Mouse (Mus musculus): Measurements from ENCODE around the gene Itga6. TPM values are rescaled to one million over a fixed set of nuclear protein-coding genes. Genes with fewer than 3 reads are reported as not detected.

The Itga6 gene
- total and polyA plus RNA-seq, 3 experiments: 31.8 to 65.8 (median 45.3) TPM

DNA sequence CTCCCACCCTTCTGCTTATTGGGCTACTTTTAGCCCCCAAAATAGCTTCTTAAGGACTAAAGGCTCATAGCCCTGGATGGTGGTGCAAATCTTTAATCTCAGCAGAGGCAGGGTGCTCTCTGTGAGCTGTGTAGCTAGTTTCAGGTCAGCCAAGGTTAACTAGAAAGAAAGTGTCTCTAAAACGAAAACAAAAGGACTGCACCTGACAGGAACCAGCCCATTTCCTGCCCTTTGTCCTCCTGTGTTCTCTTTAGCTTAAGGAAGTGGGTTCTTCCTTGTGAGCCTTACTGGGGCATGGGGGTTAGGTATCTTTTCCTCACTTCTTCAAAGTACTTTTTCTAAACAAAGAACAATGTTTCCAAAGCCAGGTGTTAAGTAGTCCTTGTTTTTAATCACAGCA, 121.1 kb downstream of the Itga6 start:
- 34% methylated on average over 1 of the region's 1 CpGs for WGBS
- TF ChIP-seq CTCF (IDR thresholded peaks at IDR 0.05) (no peak), EP300 (IDR thresholded peaks at IDR 0.05; ENCODE audit: insufficient read depth, low read depth, low read length) (no peak), POLR2A (IDR thresholded peaks at IDR 0.05; ENCODE audit: insufficient read depth, low read depth, low read length) (no peak)
- no peak for DNase-seq

DNA sequence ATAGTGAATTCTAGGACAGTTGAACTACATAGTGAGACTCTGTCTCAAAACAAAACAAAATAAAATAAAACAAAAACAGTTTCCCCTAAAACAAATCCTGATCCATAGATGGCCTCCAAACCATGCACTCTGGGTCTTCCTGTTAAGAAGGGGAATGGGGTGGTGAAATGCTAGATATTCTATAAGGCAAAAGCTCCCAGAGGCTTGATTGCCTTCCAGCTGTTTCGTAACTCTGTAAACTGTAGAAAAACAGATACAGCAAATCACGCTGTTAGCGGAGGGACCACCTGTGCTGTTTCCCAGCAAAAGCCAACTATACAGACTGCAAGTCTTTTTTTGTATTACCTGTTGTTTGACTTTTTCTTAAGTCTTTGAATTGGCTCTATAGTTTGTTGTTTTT, 121.6 kb downstream of the Itga6 start:
- Histone ChIP-seq H3K36me3 (ENCODE audit: control insufficient read depth, insufficient read depth, low read length) (peaks cover 9% of the 10 kb centered on the region), H3K4me1 (ENCODE audit: control insufficient read depth, insufficient read depth, low read length) (peaks cover 15% of the 10 kb centered on the region), H3K27ac (peak overlapping the region; percentile 80), H3K27me3 (ENCODE audit: control insufficient read depth, insufficient read depth, low read length) (no peaks in the 10 kb centered on the region), H3K79me2 (replicated peaks; ENCODE audit: control insufficient read depth, insufficient read depth, low read length) (no peaks in the 10 kb centered on the region), H3K9ac (ENCODE audit: low read depth, low read length) (no peak overlapping the region), H3K4me3 (no peak overlapping the region)
- intact Hi-C loops (cut with DNase I): no loop called here
- no peak for DNase-seq
- TF ChIP-seq EP300 (IDR thresholded peaks at IDR 0.05; ENCODE audit: insufficient read depth, low read depth, low read length): no peak
- no peak for TF ChIP-seq CTCF (IDR thresholded peaks at IDR 0.05)
- 73% methylated on average over 3 of the region's 3 CpGs for WGBS

More for the DNA sequence above, 121.1 kb downstream of the Itga6 start:
- Histone ChIP-seq H3K79me2 (replicated peaks; ENCODE audit: control insufficient read depth, insufficient read depth, low read length) (no peaks in the 10 kb centered on the region), H3K27ac (peak overlapping the region; percentile 80), H3K9ac (ENCODE audit: low read depth, low read length) (no peak overlapping the region), H3K27me3 (ENCODE audit: control insufficient read depth, insufficient read depth, low read length) (no peaks in the 10 kb centered on the region), H3K36me3 (ENCODE audit: control insufficient read depth, insufficient read depth, low read length) (peaks cover 9% of the 10 kb centered on the region), H3K4me3 (no peak overlapping the region), H3K4me1 (ENCODE audit: control insufficient read depth, insufficient read depth, low read length) (peaks cover 15% of the 10 kb centered on the region)
- intact Hi-C loops (cut with DNase I): no loop called here

DNA sequence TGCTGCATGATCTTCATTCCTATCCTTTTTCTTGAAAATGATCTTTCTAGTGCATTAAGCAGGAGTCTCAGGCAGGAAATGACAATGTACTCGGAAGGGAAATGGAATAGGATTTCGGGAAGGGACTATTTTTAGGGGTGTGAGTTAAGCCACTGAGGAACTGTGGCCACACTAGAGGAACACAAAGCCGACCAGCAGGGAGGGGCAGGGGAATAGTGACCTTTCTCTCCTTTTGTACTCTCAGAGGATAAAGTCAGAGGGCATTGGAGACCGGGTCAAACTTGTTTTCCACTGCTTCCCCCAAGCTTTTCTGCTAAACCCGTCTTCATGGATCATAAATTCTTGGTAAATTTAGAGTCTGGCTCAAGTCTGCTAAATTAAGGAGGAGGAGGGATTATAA, 122.1 kb downstream of the Itga6 start:
- intact Hi-C loops (cut with DNase I): no loop called here
- TF ChIP-seq EP300 (IDR thresholded peaks at IDR 0.05; ENCODE audit: insufficient read depth, low read depth, low read length) (peak; percentile 69; the same call in 1 of the 2 replicates), CTCF (IDR thresholded peaks at IDR 0.05) (no peak)
- no peak overlapping the region for H3K9ac ChIP-seq (ENCODE audit: low read depth, low read length)
- WGBS: 8% methylated on average over 5 of the region's 5 CpGs
- H3K79me2 ChIP-seq (replicated peaks; ENCODE audit: control insufficient read depth, insufficient read depth, low read length): no peaks in the 10 kb centered on the region
- H3K27me3 ChIP-seq (ENCODE audit: control insufficient read depth, insufficient read depth, low read length): no peaks in the 10 kb centered on the region
- peaks cover 9% of the 10 kb centered on the region for H3K36me3 ChIP-seq (ENCODE audit: control insufficient read depth, insufficient read depth, low read length)
- no peak overlapping the region for H3K4me3 ChIP-seq
- H3K4me1 ChIP-seq (ENCODE audit: control insufficient read depth, insufficient read depth, low read length): peaks cover 15% of the 10 kb centered on the region
- peak overlapping the region; percentile 80 for H3K27ac ChIP-seq
- DNase-seq: peak in 1 of 2 experiments; percentile 41

DNA sequence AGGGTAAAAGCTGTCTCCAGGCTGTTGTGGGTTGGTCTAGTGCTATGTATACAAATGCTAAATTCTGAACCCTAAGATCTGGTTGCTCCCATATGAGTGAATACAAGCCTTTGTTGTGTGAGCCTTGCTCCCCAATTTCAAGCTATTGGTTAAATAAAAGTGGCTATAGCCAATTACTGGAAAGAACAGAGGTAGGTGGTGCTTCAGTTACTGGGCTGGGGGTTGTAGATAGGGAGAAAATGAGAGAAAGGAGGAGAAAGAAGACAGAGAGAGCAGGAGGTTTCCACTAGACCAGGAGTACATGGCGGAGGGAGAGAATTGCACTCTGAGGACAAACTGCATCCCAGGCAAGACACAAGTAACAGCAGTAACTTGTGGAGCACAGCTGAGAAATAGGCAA, 122.8 kb downstream of the Itga6 start:
- no peak for TF ChIP-seq EP300 (IDR thresholded peaks at IDR 0.05; ENCODE audit: insufficient read depth, low read depth, low read length)
- no peak for TF ChIP-seq CTCF (IDR thresholded peaks at IDR 0.05)
- TF ChIP-seq POLR2A (IDR thresholded peaks at IDR 0.05; ENCODE audit: insufficient read depth, low read depth, low read length): no peak
- Histone ChIP-seq H3K9ac (ENCODE audit: low read depth, low read length) (no peak overlapping the region), H3K27ac (peak overlapping the region; percentile 80), H3K4me1 (ENCODE audit: control insufficient read depth, insufficient read depth, low read length) (peaks cover 12% of the 10 kb centered on the region), H3K27me3 (ENCODE audit: control insufficient read depth, insufficient read depth, low read length) (no peaks in the 10 kb centered on the region), H3K4me3 (no peak overlapping the region), H3K36me3 (ENCODE audit: control insufficient read depth, insufficient read depth, low read length) (peaks cover 9% of the 10 kb centered on the region), H3K79me2 (replicated peaks; ENCODE audit: control insufficient read depth, insufficient read depth, low read length) (no peaks in the 10 kb centered on the region)
- DNase-seq: no peak
- WGBS: 97% methylated on average over 1 of the region's 1 CpGs
- intact Hi-C loops (cut with DNase I): no loop called here

DNA sequence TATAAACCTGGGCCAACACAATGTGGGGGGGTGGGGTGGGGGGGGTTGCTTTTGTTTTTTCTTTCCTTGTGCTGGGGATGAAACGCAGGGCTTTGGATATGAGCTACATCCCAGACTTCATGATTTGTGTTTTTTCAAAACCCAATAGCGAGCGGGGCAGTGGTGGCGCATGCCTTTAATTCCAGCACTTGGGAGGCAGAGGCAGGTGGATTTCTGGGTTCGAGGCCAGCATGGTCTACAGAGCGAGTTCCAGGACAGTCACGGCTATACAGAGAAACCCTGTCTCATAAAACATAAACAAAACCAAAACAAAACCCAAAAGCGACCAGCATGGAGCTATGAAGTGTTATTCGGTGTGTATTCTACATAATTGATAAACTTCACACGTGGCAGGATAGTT, 126.7 kb downstream of the Itga6 start:
- intact Hi-C loops (cut with DNase I): no loop called here
- TF ChIP-seq EP300 (IDR thresholded peaks at IDR 0.05; ENCODE audit: insufficient read depth, low read depth, low read length): no peak
- TF ChIP-seq POLR2A (IDR thresholded peaks at IDR 0.05; ENCODE audit: insufficient read depth, low read depth, low read length): no peak
- TF ChIP-seq CTCF (IDR thresholded peaks at IDR 0.05): no peak
- no peaks in the 10 kb centered on the region for H3K27me3 ChIP-seq (ENCODE audit: control insufficient read depth, insufficient read depth, low read length)
- peak overlapping the region; percentile 95 for H3K27ac ChIP-seq
- WGBS: 79% methylated on average over 10 of the region's 10 CpGs
- DNase-seq: no peak
- no peak overlapping the region for H3K4me3 ChIP-seq
- peaks cover 7% of the 10 kb centered on the region for H3K4me1 ChIP-seq (ENCODE audit: control insufficient read depth, insufficient read depth, low read length)
- H3K9ac ChIP-seq (ENCODE audit: low read depth, low read length): no peak overlapping the region
- peaks cover 9% of the 10 kb centered on the region for H3K36me3 ChIP-seq (ENCODE audit: control insufficient read depth, insufficient read depth, low read length)
- no peaks in the 10 kb centered on the region for H3K79me2 ChIP-seq (replicated peaks; ENCODE audit: control insufficient read depth, insufficient read depth, low read length)

DNA sequence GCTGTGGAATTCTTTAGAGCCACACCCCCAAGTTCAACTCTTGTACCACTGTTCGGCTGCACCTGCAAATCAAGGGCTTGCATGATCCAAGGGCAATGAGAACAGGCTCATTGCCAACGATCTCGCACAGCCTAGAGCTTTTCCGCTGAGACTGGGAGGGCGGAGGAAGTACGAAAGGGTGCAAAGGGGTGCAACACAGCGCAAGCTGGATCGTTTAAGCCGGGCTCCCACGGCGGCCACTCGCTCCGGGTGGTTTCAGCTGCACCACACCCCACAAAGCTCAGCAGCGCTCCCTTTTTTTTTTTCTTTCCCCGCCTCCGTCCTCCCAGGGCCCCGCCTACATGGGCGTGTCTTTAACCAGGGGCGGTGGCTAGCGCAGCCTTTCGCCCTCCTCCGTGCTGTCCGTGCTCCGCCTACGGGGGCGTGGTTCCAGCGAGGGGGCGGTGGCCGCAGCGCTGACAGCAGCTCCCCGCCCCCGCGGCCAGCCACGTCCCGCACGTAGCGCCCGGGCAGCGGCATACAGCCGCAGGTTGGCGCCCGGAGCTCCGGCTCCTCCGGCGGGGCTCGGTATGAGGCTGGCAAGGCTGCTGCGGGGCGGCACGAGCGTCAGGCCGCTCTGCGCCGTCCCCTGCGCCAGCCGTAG, 127.5 kb downstream of the Itga6 start, which contains the start of gene Pdk1:
Pdk1 (plus strand) TSS at position 424 of the 643 bp plus-strand sequence.
- intact Hi-C loops (cut with DNase I): no loop called here

More for the DNA sequence above, 127.5 kb downstream of the Itga6 start, which contains the start of gene Pdk1:
- Histone ChIP-seq H3K27ac (peak within 1 kb of the TSS; percentile 95), H3K36me3 (ENCODE audit: control insufficient read depth, insufficient read depth, low read length) (peaks cover 4% of the 10 kb centered on the region), H3K4me1 (ENCODE audit: control insufficient read depth, insufficient read depth, low read length) (peaks cover 4% of the 10 kb centered on the region), H3K79me2 (replicated peaks; ENCODE audit: control insufficient read depth, insufficient read depth, low read length) (no peaks in the 10 kb centered on the region), H3K27me3 (ENCODE audit: control insufficient read depth, insufficient read depth, low read length) (no peaks in the 10 kb centered on the region), H3K9ac (ENCODE audit: low read depth, low read length) (peak within 1 kb of the TSS; percentile 81), H3K4me3 (peak within 1 kb of the TSS; percentile 96)
- WGBS: under 1% methylated on average over 55 of the region's 55 CpGs
- peak; percentile 99 to 100 for DNase-seq
- peak; percentile 53 for TF ChIP-seq POLR2A (IDR thresholded peaks at IDR 0.05; ENCODE audit: insufficient read depth, low read depth, low read length)
- no peak; the same call in 1 of the 2 replicates for TF ChIP-seq EP300 (IDR thresholded peaks at IDR 0.05; ENCODE audit: insufficient read depth, low read depth, low read length)

Measured in heart, adult 2 months (tissue).